Mouse (Mus musculus): ENCODE measurements around the gene Duoxa1.

The Duoxa1 gene

DNA sequence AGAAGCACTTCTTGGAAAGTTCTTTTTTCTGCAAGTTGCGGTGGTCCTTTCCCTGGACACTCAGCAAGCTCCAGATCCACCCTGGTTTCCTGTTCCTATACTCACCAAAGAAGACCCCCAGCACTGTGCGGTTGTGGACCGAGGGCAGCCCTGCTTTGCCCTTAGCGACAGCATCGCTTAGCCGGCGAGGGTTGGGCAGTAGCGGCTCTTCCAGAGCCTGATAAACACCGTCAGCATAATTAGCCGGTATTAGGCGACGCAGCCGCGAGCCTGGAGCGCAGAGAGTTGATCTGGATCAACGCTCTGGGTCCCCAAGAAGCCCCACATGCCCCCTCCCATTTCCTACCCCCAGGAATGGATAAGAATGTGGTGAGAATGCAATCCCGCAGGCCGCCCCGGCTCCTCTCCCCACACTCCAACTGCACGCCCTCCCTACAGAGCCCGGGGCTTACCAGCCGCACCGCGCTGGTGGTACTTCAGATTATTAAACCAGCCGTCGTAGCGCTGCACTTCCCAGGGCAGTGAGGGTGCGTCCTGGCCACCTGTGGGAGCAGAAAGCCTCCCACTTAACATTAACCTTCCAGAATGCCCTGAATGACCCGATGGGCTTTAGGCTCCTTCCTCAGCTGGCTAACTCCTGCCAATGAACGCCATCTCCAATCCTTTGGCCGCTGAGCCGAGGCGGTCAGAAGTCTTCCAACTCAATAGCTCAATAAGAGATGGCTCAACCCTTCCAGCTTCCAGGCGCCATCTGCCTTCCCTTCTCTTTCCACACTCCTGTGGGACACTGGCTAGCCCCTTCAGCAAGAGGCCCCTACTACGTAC, 16.0 kb downstream of the Duoxa1 start:
- in situ Hi-C loops (cut with MboI): no loop called here

- in situ Hi-C loops (cut with MboI): no loop called here
Measured at GRCm38 (mm10) chr2:122294916-122295315, 18.6 kb downstream of the Duoxa1 start.

DNA sequence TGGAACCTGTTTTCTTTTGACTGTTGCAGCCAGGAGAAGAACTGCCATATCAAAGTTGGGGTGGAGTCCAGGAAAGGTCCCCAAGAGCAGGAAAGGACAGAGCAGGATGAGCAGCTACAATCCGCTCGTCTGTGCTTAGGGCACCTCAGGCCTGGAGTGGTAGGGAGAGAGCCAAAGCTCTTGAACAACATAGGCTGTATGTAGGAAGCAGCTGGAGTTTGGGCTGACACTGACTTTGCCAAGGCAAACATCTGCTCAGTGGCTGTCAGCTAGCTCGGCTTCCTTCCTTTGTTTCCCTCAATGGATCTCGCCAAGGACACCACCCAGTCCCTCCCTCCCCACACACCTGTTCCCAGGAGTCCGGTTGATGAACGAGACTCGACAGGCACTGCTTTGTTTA, 27.4 kb downstream of the Duoxa1 start:
- in situ Hi-C loops (cut with MboI): no loop called here

DNA sequence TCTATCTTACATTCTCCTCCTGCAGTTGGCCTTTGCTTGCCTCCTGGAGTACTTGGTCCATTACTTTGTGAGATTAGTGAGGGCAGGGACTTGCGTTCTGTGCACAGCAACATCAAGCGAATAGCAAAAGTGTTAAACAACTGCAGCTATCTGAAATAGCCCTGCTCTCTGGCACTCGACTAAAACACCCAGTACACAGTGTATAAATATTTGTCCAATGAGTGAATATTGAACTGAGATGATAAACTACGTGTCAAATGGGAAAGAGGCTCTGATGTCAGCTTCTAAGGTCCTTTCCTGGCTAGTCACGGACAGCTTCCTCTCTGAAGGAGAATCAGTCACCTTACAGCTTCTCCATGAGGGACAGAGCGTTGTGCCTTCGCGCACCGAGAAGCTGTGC, 29.4 kb downstream of the Duoxa1 start:
- in situ Hi-C loops (cut with MboI): no loop called here

GRCm38 (mm10) chr2:122278769-122279168, 34.8 kb downstream of the Duoxa1 start:
- in situ Hi-C loops (cut with MboI): no loop called here

- in situ Hi-C loops (cut with MboI): no loop called here
Measured at GRCm38 (mm10) chr2:122266407-122267193, 46.9 kb downstream of the Duoxa1 start.

DNA sequence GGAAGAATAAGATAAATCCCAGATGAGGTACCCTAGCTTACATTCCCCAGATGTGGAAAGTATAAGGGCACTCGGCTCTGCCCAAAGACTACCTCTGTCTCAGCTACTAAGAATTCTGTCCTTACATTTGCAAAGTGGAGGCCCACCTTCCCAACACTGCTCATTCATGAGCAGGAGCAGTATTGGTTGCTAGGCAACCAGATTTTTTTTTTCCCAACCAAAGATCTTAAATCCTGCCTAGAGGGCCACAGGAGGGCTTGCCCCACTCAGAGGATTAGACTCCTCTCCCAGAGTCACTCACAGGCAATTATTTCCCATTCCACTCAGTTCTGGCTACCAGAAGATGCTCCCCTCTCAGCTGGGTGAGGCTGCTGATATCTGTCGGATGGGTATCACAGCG, 48.8 kb downstream of the Duoxa1 start:
- in situ Hi-C loops (cut with MboI): no loop called here

DNA sequence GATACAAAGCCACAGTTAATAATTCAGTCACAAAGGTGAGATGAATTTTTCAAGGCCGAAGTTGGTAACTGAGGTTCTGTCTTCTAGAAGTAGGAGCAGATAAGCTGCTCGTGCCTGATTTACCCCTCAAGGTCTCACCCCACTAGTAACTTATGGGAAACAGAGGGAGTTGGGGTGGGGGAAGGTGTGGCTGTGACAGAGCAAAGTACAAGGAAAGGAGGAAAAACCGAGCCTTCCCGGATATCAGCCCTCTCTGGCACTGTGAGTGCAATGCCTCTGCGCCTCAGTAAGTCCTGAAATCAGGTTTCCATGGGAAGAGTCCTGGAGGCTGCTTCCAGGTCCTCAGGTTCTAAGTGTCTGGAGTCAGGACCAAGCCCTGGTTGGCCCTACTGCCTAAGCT, 52.8 kb downstream of the Duoxa1 start:
- in situ Hi-C loops (cut with MboI): no loop called here

- in situ Hi-C loops (cut with MboI): no loop called here
Measured at GRCm38 (mm10) chr2:122255997-122256396, 57.5 kb downstream of the Duoxa1 start.
